In the genomic region with DNA sequence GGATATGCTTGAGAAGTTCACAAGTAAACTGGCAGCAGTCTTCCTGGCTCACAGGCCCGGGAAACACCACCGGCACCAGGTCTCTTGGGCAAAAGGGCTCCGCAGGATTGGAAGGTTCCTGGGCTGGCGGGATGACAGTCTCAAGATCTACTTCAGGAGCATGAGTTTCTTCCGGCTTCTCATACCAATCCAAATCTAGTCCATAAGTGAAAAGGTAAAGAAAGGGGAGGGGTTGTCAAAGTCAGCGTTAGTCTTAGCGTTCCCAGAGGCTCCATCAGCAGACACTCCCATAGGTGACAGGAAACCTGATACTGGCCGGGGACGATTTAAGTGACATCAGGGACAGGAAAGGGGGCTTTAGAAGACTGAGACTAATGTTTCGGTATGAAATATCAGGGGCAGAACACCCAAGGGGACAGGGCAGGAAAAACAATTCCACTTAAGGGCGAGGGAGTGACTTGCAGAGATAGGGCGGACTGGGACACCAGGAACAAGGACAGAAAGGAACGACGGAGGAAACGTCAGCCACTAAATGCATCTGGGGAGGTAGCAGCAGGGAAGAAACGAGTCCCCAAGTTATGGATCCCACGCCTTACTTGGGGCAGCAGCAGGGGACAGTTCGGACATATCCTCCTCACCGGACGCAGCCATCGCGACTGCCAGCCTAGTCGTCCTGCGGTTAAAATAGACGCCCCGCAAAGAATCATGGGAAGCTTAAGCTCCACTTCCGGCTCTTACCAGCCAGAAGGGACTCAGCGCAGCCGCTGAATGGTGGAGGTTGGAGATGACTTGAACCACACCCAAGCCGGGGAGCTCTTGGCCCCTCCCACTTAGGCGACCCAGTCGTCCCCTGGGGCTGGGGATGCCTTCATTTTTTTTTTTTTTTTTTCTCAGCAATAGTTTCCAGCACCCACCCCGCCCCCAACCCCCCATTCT, we compare ENCODE assay signal across 8 mouse cellular contexts. TPM values are rescaled to one million over a fixed set of nuclear protein-coding genes. Genes with fewer than 3 reads are reported as not detected.
DNase-seq lines count a peak whose midpoint lies in the region; ATAC-seq and TF ChIP-seq lines count a peak whose summit lies in the region.

A gene (minus strand): TSS at position 707 of the 936 bp plus-strand sequence.

- no peaks in the 10 kb centered on the region for H3K27me3 ChIP-seq in Patski
- no peaks in the 10 kb centered on the region for H3K27me3 ChIP-seq in hindbrain, embryonic 12.5 days

- H3K4me1 ChIP-seq in hindbrain, embryonic 12.5 days, result peaks cover 9% of the 10 kb centered on the region

- H3K4me2 ChIP-seq in hindbrain, embryonic 12.5 days (replicated peaks), result peak within 1 kb of the TSS; percentile 76

- H3K27ac ChIP-seq in hindbrain, embryonic 12.5 days, result peak within 1 kb of the TSS; percentile 30; the same call in 1 of the 2 replicates

- peak; percentile 59 for DNase-seq in Patski (ENCODE audit: low read depth, low spot score)
- DNase-seq in cerebellum, postnatal 10 days, result peak; percentile 91 to 93
- DNase-seq in frontal cortex, postnatal 10 days (ENCODE audit: low spot score in 2 of 2), result peak; percentile 82 to 84
- peak; percentile 62 to 66 for DNase-seq in layer of hippocampus, postnatal 25 days (ENCODE audit: extremely low spot score in 1 of 2, low spot score in 1 of 2)
- DNase-seq in lung, postnatal 25 days (ENCODE audit: low spot score), result peak; percentile 96
- DNase-seq in retina, postnatal 7 days (ENCODE audit: low read depth, low spot score), result peak; percentile 86
- peak; percentile 60 for DNase-seq in urinary bladder, adult 2 months (ENCODE audit: low spot score)

- ATAC-seq in Patski, result peak; percentile 71
- peak; percentile 90 for ATAC-seq in hindbrain, embryonic 12.5 days (ENCODE audit: low FRiP score)

- H3K4me3 ChIP-seq in hindbrain, embryonic 12.5 days, result peak within 1 kb of the TSS; percentile 54

- 7% methylated on average over 33 of the region's 33 CpGs for WGBS in hindbrain, embryonic 12.5 days

- peaks cover 11% of the 10 kb centered on the region for H3K36me3 ChIP-seq in hindbrain, embryonic 12.5 days

- CTCF ChIA-PET in Patski (lab: Charles Lee), result no interaction called here

- TF ChIP-seq CTCF in Patski (IDR thresholded peaks at IDR 0.05), result no peak

- in situ Hi-C loops in Patski (cut with MboI; ENCODE audit: low pct_unique_long_range_greater_than_20kb), result no loop called here

- no peaks in the 10 kb centered on the region for H3K9me3 ChIP-seq in hindbrain, embryonic 12.5 days (replicated peaks)

- peak within 1 kb of the TSS; percentile 75 for H3K9ac ChIP-seq in hindbrain, embryonic 12.5 days

- POLR2A ChIA-PET in Patski (lab: Charles Lee), result no interaction called here

RNA-seq across cellular contexts. Expression of the gene that starts here (rescaled TPM):
- polyA plus RNA-seq in Patski (2021), result 14.6 TPM
- polyA plus RNA-seq in hindbrain, embryonic 12.5 days (2016; fragmentation: Nextera tagmentation; extraction: Ambion mirVana), result 27.6 and 30.6 TPM in 2 replicates
- 10 to 100 TPM; 10.7 to 11.0 TPM for total RNA-seq in layer of hippocampus, postnatal 25 days (2021)
- 16.4 and 19.8 TPM in 2 replicates for polyA plus RNA-seq in urinary bladder, adult 2 months (2012; rRNA removed)

Comparison
In these comparisons a context has a peak if more than half of its experiments do, and no peak if none do; other contexts are left out.
1. Peak in every context shown above with its lines: DNase-seq, ATAC-seq, H3K4me3 ChIP-seq and H3K27ac ChIP-seq.